Comparison of ENCODE assay signal across 25 mouse cellular contexts in the genomic region with DNA sequence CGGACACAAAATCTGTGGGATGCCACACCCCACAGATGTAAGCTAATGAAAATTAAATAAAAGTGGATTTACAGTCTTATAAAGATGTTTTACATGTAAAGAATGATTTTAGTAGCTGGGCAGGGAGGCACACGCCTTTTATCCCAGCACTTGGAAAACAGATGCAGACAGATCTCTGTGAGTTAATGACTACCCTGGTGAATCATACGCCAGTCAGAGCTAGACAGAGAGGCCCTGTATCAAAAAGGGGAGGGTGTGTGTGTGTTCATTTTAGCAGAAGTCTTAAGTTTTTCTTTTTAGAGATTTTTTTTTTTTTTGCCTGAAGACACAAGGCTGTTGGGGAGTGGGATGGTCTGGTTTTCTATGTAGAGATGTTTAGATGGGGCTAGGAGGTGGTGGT. TPM values are rescaled to one million over a fixed set of nuclear protein-coding genes. Genes with fewer than 3 reads are reported as not detected.
DNase-seq lines count a peak whose midpoint lies in the region; ATAC-seq lines count a peak whose summit lies in the region.
"Had no signal": no experiment of that assay in that cellular context is flagged by ENCODE, and none has a peak within 500 bp of the region (broad histone marks: within the 10 kb centered on the region; RNA-seq: fewer than 3 reads in every experiment).

No protein-coding gene starts in this region.

- H3K27me3 ChIP-seq in neural tube, embryonic 15.5 days (replicated peaks) = no peaks in the 10 kb centered on the region
- H3K27me3 ChIP-seq: CH12.LX; embryonic facial prominence, embryonic 13.5 days; embryonic facial prominence, embryonic 15.5 days; forebrain, embryonic 13.5 days; forebrain, embryonic 15.5 days had no signal

- no peak overlapping the region for H3K4me2 ChIP-seq in neural tube, embryonic 15.5 days
- H3K4me2 ChIP-seq: embryonic facial prominence, embryonic 13.5 days; embryonic facial prominence, embryonic 15.5 days; forebrain, embryonic 13.5 days; forebrain, embryonic 15.5 days had no signal

- no peaks in the 10 kb centered on the region for H3K9me3 ChIP-seq in neural tube, embryonic 15.5 days (replicated peaks)
- H3K9me3 ChIP-seq: embryonic facial prominence, embryonic 13.5 days; embryonic facial prominence, embryonic 15.5 days; forebrain, embryonic 13.5 days; forebrain, embryonic 15.5 days; G1E had no signal

- no peak for ATAC-seq in neural tube, embryonic 15.5 days (ENCODE audit: low FRiP score)
- ATAC-seq: CD4-positive, CD25-positive, alpha-beta regulatory T cell, adult 4 months; forebrain, embryonic 13.5 days; forebrain, embryonic 15.5 days; forebrain, postnatal 0 days had no signal

- WGBS in large intestine, adult 2 months = 42% methylated on average over 3 of the region's 3 CpGs
- WGBS in neural tube, embryonic 15.5 days = 83% methylated on average over 3 of the region's 3 CpGs

- no peak overlapping the region for H3K9ac ChIP-seq in neural tube, embryonic 15.5 days (replicated peaks)
- H3K9ac ChIP-seq: embryonic facial prominence, embryonic 13.5 days; embryonic facial prominence, embryonic 15.5 days; forebrain, embryonic 13.5 days; forebrain, embryonic 15.5 days; forebrain, postnatal 0 days had no signal

- peaks cover 16% of the 10 kb centered on the region for H3K4me1 ChIP-seq in neural tube, embryonic 15.5 days
- H3K4me1 ChIP-seq: embryonic facial prominence, embryonic 15.5 days; forebrain, embryonic 15.5 days had no signal

- peaks cover 29% of the 10 kb centered on the region for H3K36me3 ChIP-seq in neural tube, embryonic 15.5 days
- H3K36me3 ChIP-seq: G1E had no signal

- H3K27ac ChIP-seq in neural tube, embryonic 15.5 days (replicated peaks) = no peak overlapping the region
- H3K27ac ChIP-seq: embryonic facial prominence, embryonic 13.5 days; embryonic facial prominence, embryonic 15.5 days; forebrain, embryonic 13.5 days; forebrain, embryonic 15.5 days had no signal

- no peak overlapping the region for H3K4me3 ChIP-seq in neural tube, embryonic 15.5 days (replicated peaks)
- H3K4me3 ChIP-seq: embryonic facial prominence, embryonic 13.5 days; embryonic facial prominence, embryonic 15.5 days; erythroblast, embryonic 14.5 days; forebrain, embryonic 13.5 days; forebrain, embryonic 15.5 days had no signal

- peak; percentile 72 for DNase-seq in NIH3T3 (ENCODE audit: low read depth)
- DNase-seq in brain, adult 2 months (ENCODE audit: low read depth, low spot score) = peak; percentile 50
- DNase-seq in large intestine, adult 2 months (ENCODE audit: low read depth, low spot score) = peak; percentile 27
- DNase-seq in adrenal gland, adult 2 months = no peak
- DNase-seq in Muller cell, postnatal 12 days (ENCODE audit: inconsistent ontology term) = no peak
- DNase-seq: adrenal gland, adult 8-10 months; adrenal gland, postnatal 14 days; B cell, adult 2 months; cerebellum, adult 11 months; cerebellum, adult 18-20 months; cerebellum, adult 8-10 months; cerebellum, adult 9-11 months; cerebellum, postnatal 14 days; cerebellum, postnatal 36 days; embryo, embryonic 11 days; forebrain, postnatal 0 days had no signal

RNA-seq across cellular contexts. Expression of gene Esd, which starts 55.6 kb away (rescaled TPM):
- 109 and 133 TPM in 2 replicates for polyA plus RNA-seq in large intestine, adult 2 months (2012; rRNA removed)
- total RNA-seq in adrenal gland, adult 2 months (2021) = 100 to 1,000 TPM; 355 to 390 TPM
- 19.1 and 26.6 TPM in 2 replicates for polyA plus RNA-seq in adrenal gland, adult 2 months (2012; rRNA removed)
- 225 and 226 TPM in 2 replicates for polyA plus RNA-seq in neural tube, embryonic 15.5 days (2015; fragmentation: Nextera tagmentation; extraction: Ambion mirVana)

Comparison
In these comparisons a context has a peak if more than half of its experiments do, and no peak if none do; other contexts are left out.
1. DNase-seq: peak in NIH3T3 (single experiment), brain, adult 2 months (single experiment) and large intestine, adult 2 months (single experiment); none in adrenal gland, adult 2 months (single experiment) and Muller cell, postnatal 12 days (single experiment).